Mouse (Mus musculus): ENCODE measurements around the gene Insc. TPM values are rescaled to one million over a fixed set of nuclear protein-coding genes. Genes with fewer than 3 reads are reported as not detected.
"Not testable (repeated sequence)": the region's sequence is repeated elsewhere in the genome, so short reads cannot be mapped to it uniquely, and the experiment has no call there.

Insc gene
- total and polyA plus RNA-seq, 2 experiments from 2014 or later = 1.8 to 2.2 TPM

GRCm38 (mm10) chr7:114719381-114720131 lies 23.9 kb upstream of the Insc start:
- DNase-seq (peak; percentile 26), ATAC-seq (no peak)
- Histone ChIP-seq H3K4me3 (ENCODE audit: low read depth, low read length) (peak overlapping the region; percentile 22), H3K4me1 (ENCODE audit: insufficient read depth) (no peaks in the 10 kb centered on the region), H3K9ac (no peak overlapping the region), H3K27me3 (ENCODE audit: insufficient read depth, low read length) (peaks cover 37% of the 10 kb centered on the region), H3K36me3 (ENCODE audit: insufficient read depth) (no peaks in the 10 kb centered on the region), H3K9me3 (ENCODE audit: low read length) (no peaks in the 10 kb centered on the region), H3K27ac (ENCODE audit: low read depth, low read length) (no peak overlapping the region), H3K4me2 (ENCODE audit: low read depth) (peak overlapping the region; percentile 31)
- TF ChIP-seq CTCF (IDR thresholded peaks at IDR 0.05; ENCODE audit: low read depth) = peak; percentile 59
- 3% methylated on average over 17 of the region's 17 CpGs for whole genome bisulfite sequencing

GRCm38 (mm10) chr7:114729696-114730095 lies 13.8 kb upstream of the Insc start:
- ATAC-seq = not testable (repeated sequence)
- TF ChIP-seq CTCF (IDR thresholded peaks at IDR 0.05; ENCODE audit: low read depth) = peak; percentile 31

GRCm38 (mm10) chr7:114731175-114731574 lies 12.3 kb upstream of the Insc start:
- Histone ChIP-seq H3K9me3 (ENCODE audit: low read length) (no peaks in the 10 kb centered on the region), H3K27me3 (ENCODE audit: insufficient read depth, low read length) (no peaks in the 10 kb centered on the region), H3K36me3 (ENCODE audit: insufficient read depth) (no peaks in the 10 kb centered on the region), H3K9ac (no peak overlapping the region), H3K4me1 (ENCODE audit: insufficient read depth) (no peaks in the 10 kb centered on the region), H3K4me2 (ENCODE audit: low read depth) (no peak overlapping the region), H3K27ac (ENCODE audit: low read depth, low read length) (no peak overlapping the region), H3K4me3 (ENCODE audit: low read depth, low read length) (no peak overlapping the region)
- WGBS = 77% methylated on average over 6 of the region's 6 CpGs
- no peak for DNase-seq
- no peak for TF ChIP-seq CTCF (IDR thresholded peaks at IDR 0.05; ENCODE audit: low read depth)
- no peak for ATAC-seq

More at GRCm38 (mm10) chr7:114729696-114730095, 13.8 kb upstream of the Insc start:
- H3K27ac ChIP-seq (ENCODE audit: low read depth, low read length); H3K4me1 ChIP-seq (ENCODE audit: insufficient read depth); H3K4me3 ChIP-seq (ENCODE audit: low read depth, low read length); H3K4me2 ChIP-seq (ENCODE audit: low read depth); DNase-seq; H3K36me3 ChIP-seq (ENCODE audit: insufficient read depth); H3K9ac ChIP-seq; H3K9me3 ChIP-seq (ENCODE audit: low read length); H3K27me3 ChIP-seq (ENCODE audit: insufficient read depth, low read length): not testable (repeated sequence)
- 63% methylated on average over 4 of the region's 4 CpGs for WGBS

- H3K9ac ChIP-seq; H3K4me2 ChIP-seq (ENCODE audit: low read depth); H3K4me3 ChIP-seq (ENCODE audit: low read depth, low read length); H3K27me3 ChIP-seq (ENCODE audit: insufficient read depth, low read length); H3K9me3 ChIP-seq (ENCODE audit: low read length); H3K4me1 ChIP-seq (ENCODE audit: insufficient read depth); H3K36me3 ChIP-seq (ENCODE audit: insufficient read depth); DNase-seq; ATAC-seq; H3K27ac ChIP-seq (ENCODE audit: low read depth, low read length): not testable (repeated sequence)
- WGBS = 50% methylated on average over 4 of the region's 4 CpGs
- peak; percentile 44 for TF ChIP-seq CTCF (IDR thresholded peaks at IDR 0.05; ENCODE audit: low read depth)
Observed at GRCm38 (mm10) chr7:114731700-114732099, 11.8 kb upstream of the Insc start.

- TF ChIP-seq CTCF (IDR thresholded peaks at IDR 0.05; ENCODE audit: low read depth) = no peak
- 43% methylated on average over 5 of the region's 5 CpGs for WGBS
- Histone ChIP-seq H3K9ac (no peak overlapping the region), H3K36me3 (ENCODE audit: insufficient read depth) (no peaks in the 10 kb centered on the region), H3K4me2 (ENCODE audit: low read depth) (no peak overlapping the region), H3K9me3 (ENCODE audit: low read length) (no peaks in the 10 kb centered on the region), H3K4me3 (ENCODE audit: low read depth, low read length) (no peak overlapping the region), H3K27ac (ENCODE audit: low read depth, low read length) (no peak overlapping the region), H3K27me3 (ENCODE audit: insufficient read depth, low read length) (no peaks in the 10 kb centered on the region), H3K4me1 (ENCODE audit: insufficient read depth) (no peaks in the 10 kb centered on the region)
- ATAC-seq = no peak
- no peak for DNase-seq
Observed at GRCm38 (mm10) chr7:114736256-114736655, 7.2 kb upstream of the Insc start.

GRCm38 (mm10) chr7:114738166-114738565 lies 5.3 kb upstream of the Insc start:
- ATAC-seq (no peak), DNase-seq (no peak)
- Histone ChIP-seq H3K36me3 (ENCODE audit: insufficient read depth) (no peaks in the 10 kb centered on the region), H3K9me3 (ENCODE audit: low read length) (no peaks in the 10 kb centered on the region), H3K4me1 (ENCODE audit: insufficient read depth) (no peaks in the 10 kb centered on the region), H3K4me3 (ENCODE audit: low read depth, low read length) (no peak overlapping the region), H3K9ac (no peak overlapping the region), H3K4me2 (ENCODE audit: low read depth) (no peak overlapping the region), H3K27ac (ENCODE audit: low read depth, low read length) (no peak overlapping the region), H3K27me3 (ENCODE audit: insufficient read depth, low read length) (no peaks in the 10 kb centered on the region)
- no peak for TF ChIP-seq CTCF (IDR thresholded peaks at IDR 0.05; ENCODE audit: low read depth)

GRCm38 (mm10) chr7:114740360-114741165 lies 2.9 kb upstream of the Insc start:
- Histone ChIP-seq H3K36me3 (ENCODE audit: insufficient read depth) (no peaks in the 10 kb centered on the region), H3K4me1 (ENCODE audit: insufficient read depth) (0 out of 2 replicates have a peak, but pooled peaks cover 4% of the 10 kb centered on the region), H3K9me3 (ENCODE audit: low read length) (no peaks in the 10 kb centered on the region), H3K27ac (ENCODE audit: low read depth, low read length) (no peak overlapping the region), H3K27me3 (ENCODE audit: insufficient read depth, low read length) (no peaks in the 10 kb centered on the region), H3K4me3 (ENCODE audit: low read depth, low read length) (no peak overlapping the region), H3K9ac (no peak overlapping the region), H3K4me2 (ENCODE audit: low read depth) (no peak overlapping the region)
- DNase-seq = no peak
- WGBS = 46% methylated on average over 6 of the region's 6 CpGs
- TF ChIP-seq CTCF (IDR thresholded peaks at IDR 0.05; ENCODE audit: low read depth) = peak; percentile 29; the same call in 1 of the 2 replicates
- ATAC-seq = no peak

All from forebrain, postnatal 0 days (tissue).